Mouse (Mus musculus) mesoderm, embryonic 11.5 days (tissue): ENCODE data around the gene Rxra.
A peak's percentile ranks its signal among the peaks of the same experiment; 100 is the strongest.

Source experiments
- DNase-seq: peaks from one replicate; pipeline ENCODE4 v3.0.0-alpha.2; 2012; ENCODE audit warnings: low read depth, low spot score

Rxra gene

GRCm38 (mm10) chr2:27762920-27763780, 86.9 kb downstream of the Rxra start:
- no peak for DNase-seq

- peak; percentile 67 for DNase-seq
Observed at GRCm38 (mm10) chr2:27764256-27764936, 88.2 kb downstream of the Rxra start.

DNA sequence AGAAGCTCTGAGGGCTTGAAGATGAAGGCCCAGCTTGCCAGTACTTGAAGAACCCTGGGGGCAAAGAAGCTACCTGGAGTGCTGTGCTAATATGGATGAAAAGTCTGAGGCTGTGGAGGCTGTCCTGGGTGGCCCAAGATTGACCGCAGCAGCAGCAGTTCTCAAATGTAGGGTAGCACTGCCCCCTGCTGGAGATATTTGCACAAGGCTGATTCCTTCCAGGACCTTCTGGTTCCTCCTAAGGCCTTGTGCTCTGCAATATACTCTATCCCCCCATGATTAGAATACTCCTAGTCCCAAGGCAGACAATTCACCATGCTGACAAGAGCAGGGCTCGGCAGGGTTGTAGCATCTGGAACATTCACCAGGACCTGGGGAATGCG, 88.7 kb downstream of the Rxra start:
- DNase-seq = peak; percentile 89

GRCm38 (mm10) chr2:27767773-27768172, 91.5 kb downstream of the Rxra start:
- DNase-seq = no peak

GRCm38 (mm10) chr2:27769701-27770100, 93.5 kb downstream of the Rxra start:
- no peak for DNase-seq

- DNase-seq = peak; percentile 78
Observed at GRCm38 (mm10) chr2:27770205-27770604, 94.0 kb downstream of the Rxra start.

GRCm38 (mm10) chr2:27771936-27772335, 95.7 kb downstream of the Rxra start:
- DNase-seq = peak; percentile 89

- peak; percentile 68 for DNase-seq
Observed at GRCm38 (mm10) chr2:27772841-27773388, 96.7 kb downstream of the Rxra start.

DNA sequence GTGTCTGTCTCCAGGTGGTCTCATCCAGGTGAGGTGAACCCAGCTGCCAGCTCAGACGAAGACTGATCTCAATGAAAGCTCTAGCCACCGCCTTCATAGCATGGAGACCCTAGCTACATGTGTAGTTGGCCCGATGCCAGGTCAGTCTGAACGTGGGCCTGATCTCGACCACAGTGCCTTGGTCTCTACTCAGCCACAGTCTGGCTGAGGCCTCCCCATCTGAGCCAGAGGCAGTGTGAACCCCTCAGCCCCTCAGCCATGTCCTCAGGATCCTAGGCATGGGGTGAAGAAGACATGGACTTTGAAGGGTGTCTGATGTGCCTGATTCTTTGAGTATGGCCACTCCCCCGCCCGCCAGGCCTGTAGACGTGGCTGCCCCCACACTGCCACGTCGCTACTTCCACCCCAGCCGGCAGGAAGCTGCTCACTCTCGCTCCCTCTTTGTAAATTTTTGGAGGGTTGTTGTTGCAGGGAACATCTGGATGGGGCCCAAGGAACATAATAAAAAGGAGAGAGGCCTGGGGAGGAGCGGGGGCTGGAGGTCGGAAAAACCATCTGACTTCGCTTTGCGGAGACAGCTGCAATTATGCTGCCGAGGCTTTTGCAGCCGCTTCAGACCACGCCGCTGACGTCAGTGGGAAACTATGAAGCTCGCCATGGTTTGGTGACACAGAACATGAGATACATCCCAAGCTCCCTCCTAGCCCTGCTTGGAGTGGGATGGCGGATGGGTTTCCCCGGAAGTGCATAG, 97.9 kb downstream of the Rxra start:
- DNase-seq = peak; percentile 80

DNA sequence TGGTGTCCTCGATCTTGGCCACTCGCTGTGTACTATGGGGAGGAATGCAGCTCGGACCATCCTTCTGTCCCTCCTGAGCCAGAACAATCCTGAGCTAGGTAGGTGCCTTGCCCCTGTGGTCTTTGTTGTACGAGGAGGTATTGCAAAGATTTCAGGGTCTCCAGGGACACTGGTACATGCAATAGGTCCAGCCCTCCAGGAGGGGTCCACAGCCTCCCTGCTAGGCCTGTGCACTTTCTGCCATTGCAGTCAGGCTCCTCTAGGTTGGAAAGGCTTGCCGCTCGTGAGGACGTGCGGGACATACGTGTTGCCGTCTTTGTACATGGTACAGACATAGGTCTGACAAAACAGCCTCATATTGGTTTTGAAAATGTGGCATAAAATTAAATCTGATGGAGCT, 98.8 kb downstream of the Rxra start:
- DNase-seq = no peak

GRCm38 (mm10) chr2:27775625-27776024, 99.4 kb downstream of the Rxra start:
- no peak for DNase-seq

DNA sequence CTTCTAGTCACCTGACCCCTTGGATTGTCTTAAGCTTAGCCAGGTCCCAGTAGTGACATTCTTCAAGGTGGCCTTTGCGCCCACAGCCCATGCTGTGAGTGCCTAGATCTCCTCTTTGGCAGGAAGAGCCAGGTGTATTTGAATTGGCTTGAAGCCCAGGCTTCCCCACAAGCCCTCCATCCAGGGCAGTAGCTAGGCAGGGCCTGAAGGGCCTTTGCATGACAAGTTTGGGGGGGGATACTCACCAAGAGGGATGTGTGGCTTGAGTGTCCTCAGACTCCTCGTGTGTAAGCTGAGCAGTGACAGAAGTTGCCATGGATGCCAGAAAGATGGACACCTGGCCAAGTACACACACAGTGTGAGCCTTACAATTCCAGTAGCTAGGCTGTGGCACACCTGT, 101.5 kb downstream of the Rxra start:
- DNase-seq = no peak

- no peak for DNase-seq
Observed at GRCm38 (mm10) chr2:27778289-27778688, 102.0 kb downstream of the Rxra start.

GRCm38 (mm10) chr2:27779291-27779866, 103.1 kb downstream of the Rxra start:
- no peak for DNase-seq

GRCm38 (mm10) chr2:27780162-27780561, 103.9 kb downstream of the Rxra start:
- no peak for DNase-seq

DNA sequence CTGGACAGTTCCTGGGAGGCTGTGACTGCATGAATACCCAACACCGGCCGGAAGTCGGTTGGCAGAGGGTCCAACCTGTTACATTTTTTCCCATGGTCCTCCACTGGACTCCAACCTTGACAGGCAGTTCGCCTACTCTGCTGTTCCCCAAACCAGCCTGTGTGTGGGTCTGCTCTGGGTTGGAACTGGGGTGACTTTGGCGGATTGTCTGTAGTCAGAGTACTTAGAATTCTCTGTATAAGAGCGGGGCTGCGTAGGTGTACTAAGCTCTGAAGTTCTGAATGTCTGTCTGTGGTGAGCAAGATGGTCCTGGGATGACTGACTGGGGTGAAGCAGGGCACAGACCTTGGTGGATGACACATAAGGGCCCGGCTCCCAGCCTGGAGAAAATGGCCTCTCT, 109.1 kb downstream of the Rxra start:
- DNase-seq = no peak

GRCm38 (mm10) chr2:27785973-27786417, 109.8 kb downstream of the Rxra start:
- DNase-seq = no peak

DNA sequence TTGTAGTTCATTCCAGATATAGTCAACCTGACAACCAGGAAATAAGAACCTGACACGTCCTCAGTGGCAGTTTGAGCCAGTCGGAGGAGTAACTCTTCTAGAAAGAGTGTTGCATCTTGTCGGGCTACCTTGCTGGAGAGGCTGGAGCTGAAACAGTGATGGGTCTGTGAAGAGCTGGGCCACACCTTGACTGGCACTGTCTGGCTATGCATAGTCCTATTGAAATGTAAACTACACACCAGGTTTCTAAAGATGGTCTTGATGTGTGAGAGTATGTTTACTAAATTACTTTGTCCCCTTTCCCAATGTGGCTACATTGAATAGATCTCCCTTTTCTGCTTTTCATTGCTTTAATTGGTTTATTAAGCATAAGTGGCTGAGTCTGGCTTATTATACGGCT, 115.3 kb downstream of the Rxra start:
- DNase-seq = no peak

- DNase-seq = no peak
Observed at GRCm38 (mm10) chr2:27799018-27799417, 122.8 kb downstream of the Rxra start.

GRCm38 (mm10) chr2:27801041-27801440, 124.8 kb downstream of the Rxra start:
- no peak for DNase-seq

DNA sequence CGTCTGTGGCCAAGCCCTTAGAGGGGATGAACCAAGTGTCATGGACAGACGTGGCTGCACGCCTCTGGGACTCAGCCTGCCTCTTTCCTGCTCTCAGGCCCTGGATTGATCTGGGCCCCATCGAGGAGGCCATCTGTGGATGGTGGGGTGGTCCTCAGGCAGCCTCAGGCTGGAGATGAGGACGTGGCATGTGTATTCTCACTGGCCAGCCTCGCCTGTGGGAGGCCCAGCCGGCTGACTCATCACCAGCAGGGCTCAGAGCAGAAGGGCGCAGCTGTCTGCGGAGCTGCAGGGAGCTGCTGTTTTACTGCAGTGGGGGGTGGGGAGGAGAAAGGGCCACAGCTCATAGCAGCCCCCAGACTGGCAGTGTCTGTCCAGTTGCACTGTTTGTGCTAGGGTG, 126.3 kb downstream of the Rxra start:
- peak; percentile 25 for DNase-seq

DNA sequence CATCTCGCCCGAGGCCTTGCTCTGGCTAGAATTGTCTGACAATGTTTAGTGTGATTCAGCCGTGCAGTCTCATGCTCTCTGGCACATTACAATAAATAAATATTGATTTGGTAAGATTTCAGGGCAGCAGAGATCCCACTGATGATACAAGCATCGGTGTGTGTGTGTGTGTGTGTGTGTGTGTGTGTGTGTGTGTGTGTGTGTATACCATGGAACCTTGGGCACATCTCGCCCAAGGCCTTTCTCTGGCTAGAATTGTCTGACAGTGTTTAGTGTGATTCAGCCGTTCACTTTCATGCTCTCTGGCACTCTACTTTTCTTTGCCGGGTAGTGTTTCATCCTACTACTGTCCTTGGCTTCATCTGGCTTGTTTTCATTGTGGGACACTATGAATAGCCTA, 130.5 kb downstream of the Rxra start:
- DNase-seq = no peak
